Mouse (Mus musculus) megakaryocyte, embryonic 14.5 days (primary cell): ENCODE measurements around the gene Dact1. TPM values are rescaled to one million over a fixed set of nuclear protein-coding genes. Genes with fewer than 3 reads are reported as not detected.

Experiments used
- H3K27me3 ChIP-seq: replicated peaks from 2 replicates; pipeline ENCODE3; 2012; ENCODE audit warnings: inconsistent platforms
- H3K36me3 ChIP-seq: replicated peaks from 2 replicates; pipeline ENCODE3; 2012; ENCODE audit warnings: low read length, inconsistent platforms, mixed read lengths
- H3K4me1 ChIP-seq: 2 replicates; pipeline ENCODE4 v1.6.1; 2012; ENCODE audit warnings: inconsistent platforms
- H3K4me3 ChIP-seq: replicated peaks from 2 replicates; pipeline ENCODE3; 2012; ENCODE audit warnings: moderate library complexity, mild to moderate bottlenecking, inconsistent platforms
- H3K9me3 ChIP-seq: 2 replicates; pipeline ENCODE4 v1.6.1; 2012; ENCODE audit warnings: inconsistent platforms
- FLI1 ChIP-seq: IDR thresholded peaks from 2 replicates; pipeline ENCODE4 v1.6.1; 2012; ENCODE audit warnings: low read length, inconsistent platforms, mixed read lengths
- GATA1 ChIP-seq: IDR thresholded peaks from 3 replicates; pipeline ENCODE4 v1.6.1; 2012; ENCODE audit warnings: mixed read lengths, low read length, inconsistent platforms, borderline replicate concordance
- polyA plus RNA-seq: library from polyadenylated mRNA; stranded (reverse); fragments of >175 nt; gene quantifications from 2 replicates; pipeline ENCODE4 v1.2.3, GENCODE M21; 2012; ENCODE audit warnings: low replicate concordance; ENCODE audit not compliant: insufficient read depth

Dact1 gene
- polyA plus RNA-seq, 1 experiment, result 0.11 TPM

DNA sequence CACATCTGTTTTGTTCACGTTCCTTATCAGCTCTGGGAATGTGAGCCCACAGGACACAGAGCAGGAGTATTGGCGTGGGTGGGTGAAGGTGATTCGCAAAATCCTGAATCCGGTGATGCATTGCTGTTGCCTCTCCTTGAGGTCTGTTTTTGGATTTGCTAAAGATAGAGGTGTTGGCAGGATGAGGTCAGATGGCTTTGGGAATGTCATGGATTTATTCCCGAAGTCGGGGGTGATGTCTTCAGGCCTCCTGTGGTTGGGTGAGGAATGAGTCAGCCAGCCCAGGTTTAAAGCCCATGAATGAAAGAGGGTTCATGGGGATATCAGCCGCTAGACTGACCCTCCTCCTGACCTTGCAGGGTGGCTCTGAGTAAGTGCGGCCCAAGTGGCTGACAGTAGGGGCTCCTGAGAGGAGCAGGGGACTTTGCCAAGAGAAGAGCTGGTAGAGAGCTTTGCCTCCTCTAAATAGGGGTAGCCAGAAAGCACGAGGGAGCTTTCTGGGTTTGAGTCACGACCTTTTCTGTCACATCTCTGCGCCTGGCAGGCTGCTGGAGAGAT, 27.4 kb downstream of the Dact1 start:
- Histone ChIP-seq H3K27me3 (peaks cover 4% of the 10 kb centered on the region), H3K4me1 (no peaks in the 10 kb centered on the region), H3K9me3 (no peaks in the 10 kb centered on the region), H3K36me3 (no peaks in the 10 kb centered on the region), H3K4me3 (no peak overlapping the region)
- TF ChIP-seq GATA1, result no peak
- no peak for TF ChIP-seq FLI1

DNA sequence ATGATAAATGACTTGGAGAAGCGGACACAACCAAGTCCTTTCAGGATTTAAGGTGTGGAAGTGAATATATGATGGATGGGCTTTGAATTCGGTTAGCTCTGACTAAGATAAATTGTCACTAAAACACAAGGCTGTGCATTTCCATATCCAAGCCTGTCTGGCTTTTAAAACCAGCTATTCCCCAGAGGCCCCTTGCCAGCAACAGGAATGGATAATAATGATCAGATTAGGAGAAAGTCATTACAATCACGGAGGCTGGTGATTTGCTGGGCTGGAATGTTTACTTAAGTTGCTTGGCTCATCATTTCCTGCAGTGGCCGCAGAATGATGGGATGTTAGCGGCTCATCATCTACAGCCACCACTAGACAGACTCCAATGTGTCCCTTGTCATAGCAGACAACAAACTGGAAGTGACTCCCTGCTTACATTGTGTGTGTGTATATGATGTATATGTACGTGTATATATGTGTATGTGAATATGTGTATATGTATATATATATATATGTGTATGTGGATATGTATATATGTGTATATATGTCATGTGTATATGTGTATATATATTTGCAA, 28.3 kb downstream of the Dact1 start:
- Histone ChIP-seq H3K27me3 (peaks cover 4% of the 10 kb centered on the region), H3K36me3 (no peaks in the 10 kb centered on the region), H3K4me3 (no peak overlapping the region), H3K9me3 (no peaks in the 10 kb centered on the region), H3K4me1 (0 out of 2 replicates have a peak, but pooled peaks cover 3% of the 10 kb centered on the region)
- TF ChIP-seq GATA1 (no peak), FLI1 (no peak)

DNA sequence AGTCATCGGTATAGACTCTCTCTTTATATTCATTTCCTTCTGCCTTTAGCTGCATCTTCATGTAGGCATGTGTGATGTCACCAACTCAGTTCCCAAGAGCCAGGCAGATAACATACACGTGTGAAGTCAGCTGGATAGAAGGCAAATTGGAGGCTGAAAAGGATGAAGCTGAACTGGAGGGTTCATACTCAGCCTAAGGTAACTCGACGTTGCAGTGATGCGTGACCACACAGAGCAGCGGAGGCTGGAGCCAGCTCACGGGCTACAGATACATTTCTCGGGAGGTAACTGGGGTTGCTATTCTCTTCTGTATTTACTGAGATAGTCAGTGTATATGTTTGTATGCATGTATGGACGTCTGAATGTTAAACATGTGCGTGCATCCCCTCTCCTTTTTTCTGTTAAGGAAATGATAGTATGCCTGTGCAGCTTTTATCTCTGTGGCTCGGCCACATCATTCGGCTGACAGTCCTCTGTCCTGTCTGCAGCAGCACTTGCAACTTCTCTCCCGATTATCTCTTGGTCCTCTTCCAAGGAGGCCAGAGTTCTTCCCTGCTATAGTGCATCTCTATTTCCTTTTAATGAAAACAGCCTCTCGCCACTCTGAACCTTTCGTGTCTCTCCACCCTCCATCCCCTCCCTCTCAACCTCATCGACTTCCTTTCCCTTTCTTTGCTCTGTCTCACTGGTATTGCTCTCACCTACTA, 29.6 kb downstream of the Dact1 start:
- Histone ChIP-seq H3K4me1 (0 out of 2 replicates have a peak, but pooled peaks cover 3% of the 10 kb centered on the region), H3K27me3 (peaks cover 3% of the 10 kb centered on the region), H3K36me3 (no peaks in the 10 kb centered on the region), H3K4me3 (no peak overlapping the region), H3K9me3 (no peaks in the 10 kb centered on the region)
- no peak for TF ChIP-seq FLI1
- TF ChIP-seq GATA1, result no peak

DNA sequence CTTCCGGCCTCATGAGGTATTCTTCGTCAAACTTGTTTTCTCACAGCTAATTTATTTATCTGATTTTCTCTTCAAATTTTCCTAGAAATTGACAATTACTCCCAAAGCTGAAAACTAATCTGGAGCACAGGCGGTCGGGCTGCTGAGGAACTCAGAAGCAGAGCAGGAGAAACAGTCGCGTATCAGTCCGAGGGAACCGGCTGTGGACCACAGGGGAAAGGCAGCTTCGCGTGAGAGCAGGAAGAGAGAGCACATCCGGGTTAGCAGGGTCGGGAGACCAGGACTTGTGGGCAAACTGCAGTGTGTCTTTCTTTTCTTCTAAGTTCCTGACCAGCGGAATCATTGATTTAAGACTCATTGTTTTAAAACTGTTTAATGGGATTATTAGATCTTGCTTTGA, 32.7 kb downstream of the Dact1 start:
- Histone ChIP-seq H3K4me1 (0 out of 2 replicates have a peak, but pooled peaks cover 3% of the 10 kb centered on the region), H3K27me3 (peaks cover 2% of the 10 kb centered on the region), H3K9me3 (no peaks in the 10 kb centered on the region), H3K36me3 (no peaks in the 10 kb centered on the region), H3K4me3 (peak overlapping the region; percentile 85)
- TF ChIP-seq FLI1 (no peak), GATA1 (no peak)

DNA sequence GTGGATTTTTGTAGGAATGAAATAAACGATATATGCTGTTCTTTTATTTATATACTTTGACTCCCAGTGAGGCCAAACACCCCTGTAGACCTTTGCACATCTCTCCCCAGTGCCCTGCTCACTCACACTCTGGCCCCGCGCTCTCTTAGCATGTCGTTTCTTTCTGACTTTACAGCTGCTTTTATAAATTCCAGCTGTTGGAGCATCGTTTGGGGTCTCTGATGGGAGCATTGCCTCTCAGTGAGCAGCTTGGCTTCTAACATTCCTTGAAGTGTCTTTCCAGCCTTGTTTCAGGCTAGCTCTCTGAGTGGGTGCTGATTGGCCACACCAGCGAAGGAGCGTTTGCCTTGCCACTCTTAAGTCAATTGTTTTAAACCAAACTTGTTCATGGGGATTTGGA, 35.8 kb downstream of the Dact1 start:
- no peaks in the 10 kb centered on the region for H3K36me3 ChIP-seq
- H3K4me3 ChIP-seq, result no peak overlapping the region
- H3K27me3 ChIP-seq, result peaks cover 2% of the 10 kb centered on the region
- 0 out of 2 replicates have a peak, but pooled peaks cover 4% of the 10 kb centered on the region for H3K9me3 ChIP-seq
- TF ChIP-seq FLI1, result no peak
- TF ChIP-seq GATA1, result no peak
- 0 out of 2 replicates have a peak, but pooled peaks cover 3% of the 10 kb centered on the region for H3K4me1 ChIP-seq

DNA sequence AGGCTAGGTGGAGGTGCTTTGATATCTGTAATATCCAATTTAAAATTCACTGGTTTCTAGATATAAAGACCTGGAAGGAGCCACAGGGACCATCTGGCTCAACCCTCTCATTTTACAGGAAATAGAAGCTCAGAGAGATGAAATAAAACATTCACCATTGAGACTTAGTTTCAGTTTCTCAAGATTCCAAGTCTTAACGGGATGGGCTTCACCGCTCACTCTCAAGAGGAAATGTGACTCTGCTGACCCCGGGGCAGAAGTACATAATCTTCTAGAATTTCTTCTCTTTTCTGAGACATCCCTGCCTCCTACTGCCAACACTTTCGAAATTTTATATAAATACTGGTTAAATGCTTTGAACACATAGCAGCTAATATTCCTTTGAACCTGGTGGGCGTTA, 36.4 kb downstream of the Dact1 start:
- no peak overlapping the region for H3K4me3 ChIP-seq
- 0 out of 2 replicates have a peak, but pooled peaks cover 3% of the 10 kb centered on the region for H3K4me1 ChIP-seq
- H3K27me3 ChIP-seq, result peaks cover 2% of the 10 kb centered on the region
- no peak for TF ChIP-seq FLI1
- no peak for TF ChIP-seq GATA1
- 0 out of 2 replicates have a peak, but pooled peaks cover 4% of the 10 kb centered on the region for H3K9me3 ChIP-seq
- H3K36me3 ChIP-seq, result no peaks in the 10 kb centered on the region

DNA sequence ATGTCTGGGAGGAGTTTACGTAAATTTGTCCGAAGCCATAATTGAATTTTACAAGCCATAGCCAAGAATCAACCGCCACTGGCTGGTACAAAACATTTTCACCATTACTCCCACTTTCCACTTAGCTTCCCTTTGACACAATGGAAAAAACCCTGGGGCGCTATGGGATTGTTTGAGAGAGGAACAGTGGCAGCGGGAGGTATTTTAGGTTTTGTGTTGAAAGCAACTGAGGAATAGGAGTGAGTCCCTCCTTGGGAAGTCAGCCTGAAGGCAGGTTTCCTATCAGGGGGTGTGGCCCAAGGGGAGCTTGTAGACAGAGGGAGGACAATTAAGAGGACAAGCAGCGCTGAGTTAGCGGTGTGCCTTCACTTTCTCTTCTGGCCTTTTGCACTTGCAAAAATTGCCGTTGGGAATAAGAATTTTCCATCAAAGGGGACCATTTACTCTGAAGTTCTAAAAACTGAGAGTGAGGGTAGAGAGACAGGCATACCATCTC, 38.8 kb downstream of the Dact1 start:
- H3K4me3 ChIP-seq, result no peak overlapping the region
- 0 out of 2 replicates have a peak, but pooled peaks cover 4% of the 10 kb centered on the region for H3K9me3 ChIP-seq
- H3K27me3 ChIP-seq, result peaks cover 2% of the 10 kb centered on the region
- H3K4me1 ChIP-seq, result no peaks in the 10 kb centered on the region
- no peak for TF ChIP-seq GATA1
- no peak for TF ChIP-seq FLI1
- no peaks in the 10 kb centered on the region for H3K36me3 ChIP-seq

DNA sequence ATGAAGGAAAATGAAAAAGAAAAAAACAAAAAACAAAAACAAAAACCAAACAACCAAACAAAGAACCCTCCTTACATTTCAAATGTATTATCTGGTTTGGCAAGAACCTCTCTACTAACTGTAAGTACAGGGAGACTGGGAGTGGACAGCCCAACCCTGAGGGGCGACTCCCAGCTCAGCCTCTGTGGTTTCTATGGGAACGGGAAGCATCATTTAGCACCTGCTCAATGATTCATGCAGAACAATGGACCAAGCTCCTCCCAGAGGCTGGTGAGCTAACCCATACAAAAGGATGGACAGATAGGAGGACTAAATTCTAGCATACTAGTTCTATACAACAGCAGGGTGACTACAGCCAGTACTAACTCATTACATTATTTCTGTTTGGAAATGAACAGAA, 40.4 kb downstream of the Dact1 start:
- H3K4me1 ChIP-seq, result no peaks in the 10 kb centered on the region
- no peak overlapping the region for H3K4me3 ChIP-seq
- H3K27me3 ChIP-seq, result peaks cover 2% of the 10 kb centered on the region
- no peaks in the 10 kb centered on the region for H3K36me3 ChIP-seq
- H3K9me3 ChIP-seq, result 0 out of 2 replicates have a peak, but pooled peaks cover 4% of the 10 kb centered on the region
- TF ChIP-seq FLI1 (no peak), GATA1 (no peak)

DNA sequence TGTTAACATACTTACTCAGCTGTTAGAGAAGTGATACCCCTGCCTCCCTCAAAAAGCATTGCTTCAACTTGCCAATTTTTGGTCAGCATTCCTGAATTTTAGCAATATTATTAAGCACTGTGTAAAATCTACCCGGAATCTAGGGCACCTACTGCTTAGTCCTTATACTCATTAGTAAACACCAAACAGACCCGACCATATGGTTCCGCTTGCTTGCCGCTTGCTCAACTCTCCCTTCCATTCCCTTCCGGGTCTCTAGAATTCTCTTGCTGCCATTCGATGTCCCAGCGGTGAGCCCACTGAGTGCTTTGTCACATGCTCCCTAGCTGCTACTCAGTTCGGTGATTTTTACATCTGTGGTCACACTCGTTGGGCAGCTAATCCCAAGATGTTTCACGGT, 45.0 kb downstream of the Dact1 start:
- TF ChIP-seq FLI1, result no peak
- H3K36me3 ChIP-seq, result no peaks in the 10 kb centered on the region
- no peak overlapping the region for H3K4me3 ChIP-seq
- H3K27me3 ChIP-seq, result no peaks in the 10 kb centered on the region
- H3K4me1 ChIP-seq, result no peaks in the 10 kb centered on the region
- H3K9me3 ChIP-seq, result peaks cover 12% of the 10 kb centered on the region

DNA sequence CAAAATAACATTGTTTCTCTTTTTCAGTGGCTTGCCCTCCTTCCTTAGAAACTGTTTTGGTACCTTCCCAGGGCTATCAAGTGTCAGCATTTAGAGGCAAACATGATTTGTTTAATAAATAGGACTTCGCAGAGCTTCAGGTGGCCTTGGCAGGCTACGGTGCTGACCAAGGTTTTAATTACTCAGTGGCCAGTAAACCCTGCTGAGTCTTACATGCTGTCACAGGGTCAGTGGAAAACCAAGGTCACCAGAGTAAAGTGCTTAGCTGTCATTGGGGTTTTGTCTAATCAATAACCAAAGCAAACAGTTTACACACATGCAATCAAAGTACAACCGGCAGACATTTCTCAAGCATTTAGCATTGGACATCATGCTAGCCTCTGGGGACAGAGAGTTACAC, 45.4 kb downstream of the Dact1 start:
- H3K36me3 ChIP-seq, result no peaks in the 10 kb centered on the region
- H3K9me3 ChIP-seq, result peaks cover 12% of the 10 kb centered on the region
- no peak for TF ChIP-seq GATA1
- TF ChIP-seq FLI1, result no peak
- no peak overlapping the region for H3K4me3 ChIP-seq
- no peaks in the 10 kb centered on the region for H3K4me1 ChIP-seq
- no peaks in the 10 kb centered on the region for H3K27me3 ChIP-seq
